Mouse (Mus musculus) layer of hippocampus, adult 2 months (tissue): ENCODE measurements at regions not wholly inside any gene's neighbourhood (a gene's known extent, or its start where the extent isn't known, plus 50 kb on each side); places are given as distances from the start of the nearest gene placed in this dataset.

Source experiments
- DNase-seq, 2 experiments: peaks; one replicate each; pipeline ENCODE4 v3.0.0; 2022; ENCODE audit warnings: low spot score in 2 of 2
- H3K27ac ChIP-seq: fragments of 200-600 bp; 2 replicates; pipeline ENCODE4 v1.8.1; 2022
- H3K4me3 ChIP-seq: fragments of 200-600 bp; 2 replicates; pipeline ENCODE4 v1.8.1; 2022; ENCODE audit warnings: mild to moderate bottlenecking
- CTCF ChIP-seq: fragments of 200-600 bp; conservative IDR thresholded peaks from 2 replicates; pipeline ENCODE4 v1.8.1; 2022; ENCODE audit warnings: antibody characterized with exemption, mild to moderate bottlenecking, moderate library complexity

DNA sequence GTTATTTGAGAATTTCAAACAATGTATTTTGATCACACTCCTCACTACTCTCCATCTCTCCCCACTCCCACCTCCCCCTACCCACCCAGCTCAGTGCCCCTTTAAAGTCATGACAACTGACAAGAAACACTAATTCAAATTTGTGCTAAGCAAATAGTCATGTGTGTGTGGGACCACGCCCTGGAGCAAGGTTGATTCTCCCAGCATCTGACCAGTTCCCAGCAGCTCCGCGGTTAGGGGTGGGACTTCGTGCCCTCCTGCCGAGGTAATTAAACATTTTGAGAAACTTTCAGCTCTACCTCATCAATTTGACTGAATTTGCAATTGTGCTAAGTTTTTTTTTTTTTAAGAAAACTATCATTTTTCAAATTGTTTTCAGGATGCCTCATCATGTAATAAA, 74.5 kb downstream of the Gpr6 start:
- no peak for TF ChIP-seq CTCF
- DNase-seq: no peak
- Histone ChIP-seq H3K27ac (peak overlapping the region; percentile 33; the same call in 1 of the 2 replicates), H3K4me3 (no peak overlapping the region)
